Mouse (Mus musculus) stomach, embryonic 16.5 days (tissue): ENCODE measurements around the gene Ptpn4. TPM values are rescaled to one million over a fixed set of nuclear protein-coding genes. Genes with fewer than 3 reads are reported as not detected.

ENCODE experiments used
- polyA plus RNA-seq: library from polyadenylated mRNA; unstranded; fragments of >200 nt; fragmentation: Nextera tagmentation; extraction: Ambion mirVana; gene quantifications from 2 replicates; pipeline ENCODE4 v1.2.1, GENCODE M21; 2015

Gene Ptpn4
- polyA plus RNA-seq, 1 experiment from 2014 or later, result 3.8 TPM

Other genes starting within 250 kb of the Ptpn4 start
- gene Epb41l5, start 188.6 kb downstream of the Ptpn4 start, polyA plus RNA-seq, result 38.6 and 46.1 TPM in 2 replicates
- 5.6 and 5.8 TPM in 2 replicates for gene Tmem177, start 75.6 kb upstream of the Ptpn4 start, polyA plus RNA-seq
- gene Cfap221, start 159.6 kb upstream of the Ptpn4 start, polyA plus RNA-seq, result 0.05 TPM in 1 of 2 replicates, not detected in the other
- gene Sctr, start 169.3 kb upstream of the Ptpn4 start, polyA plus RNA-seq, result 1.1 and 1.7 TPM in 2 replicates
- 19.4 and 24.8 TPM in 2 replicates for gene Tmem37, start 236.5 kb upstream of the Ptpn4 start, polyA plus RNA-seq